Mouse (Mus musculus) stomach, postnatal 0 days (tissue): ENCODE results near the gene Rnf24. TPM values are rescaled to one million over a fixed set of nuclear protein-coding genes. Genes with fewer than 3 reads are reported as not detected.

Source experiments
- ATAC-seq: fragments of 200-750 bp; cut with Nextera tagmentation; 2 replicates; pipeline ENCODE4 v1.8.0; 2017; ENCODE audit not compliant: low FRiP score, low TSS enrichment
- DNase-seq: peaks from one replicate; pipeline ENCODE4 v3.0.0-alpha.2; 2016; ENCODE audit warnings: low spot score
- H3K27ac ChIP-seq: fragments of 300-500 bp; sonication (generic); replicated peaks from 2 replicates; pipeline ENCODE4 v1.5.1; 2014; ENCODE audit warnings: mild to moderate bottlenecking, control low read depth
- H3K27me3 ChIP-seq: fragments of 300-500 bp; sonication (generic); 2 replicates; pipeline ENCODE4 v1.6.1; 2014; ENCODE audit warnings: low read length; ENCODE audit not compliant: control insufficient read depth, insufficient read depth
- H3K36me3 ChIP-seq: fragments of 300-500 bp; sonication (generic); 2 replicates; pipeline ENCODE4 v1.6.1; 2014; ENCODE audit warnings: low read length, mixed read lengths; ENCODE audit not compliant: control insufficient read depth, insufficient read depth
- H3K4me1 ChIP-seq: fragments of 300-500 bp; sonication (generic); replicated peaks from 2 replicates; pipeline ENCODE4 v1.6.1; 2014; ENCODE audit warnings: antibody characterized with exemption; ENCODE audit not compliant: control insufficient read depth, insufficient read depth
- H3K4me2 ChIP-seq: fragments of 300-500 bp; sonication (generic); replicated peaks from 2 replicates; pipeline ENCODE4 v1.6.1; 2014; ENCODE audit warnings: low read depth, mild to moderate bottlenecking, control low read depth, moderate library complexity
- H3K4me3 ChIP-seq: fragments of 300-500 bp; sonication (generic); 2 replicates; pipeline ENCODE4 v1.5.1; 2014; ENCODE audit warnings: low read depth, low read length, control low read depth
- H3K9ac ChIP-seq: fragments of 300-500 bp; sonication (generic); 2 replicates; pipeline ENCODE4 v1.6.1; 2014; ENCODE audit warnings: mild to moderate bottlenecking, low read length, control low read depth, mixed read lengths
- H3K9me3 ChIP-seq: fragments of 300-500 bp; sonication (generic); 2 replicates; pipeline ENCODE4 v1.6.1; 2016; ENCODE audit warnings: low read length; ENCODE audit not compliant: control insufficient read depth
- CTCF ChIP-seq: IDR thresholded peaks from 2 replicates; pipeline ENCODE4 v1.5.1; 2016; ENCODE audit warnings: antibody characterized with exemption, low read depth, mild to moderate bottlenecking, moderate library complexity
- EP300 ChIP-seq: optimal IDR thresholded peaks from 2 replicates; pipeline ENCODE3; 2016; ENCODE audit warnings: antibody characterized with exemption
- WGBS: fragments of 180-500 bp; shearing (Covaris S2); extraction: QIAGEN DNeasy Blood & Tissue Kit; methylation state at CpG from one replicate; pipeline ENCODE4 v1.1.7; 2014; 5-methylcytosine and 5-hydroxymethylcytosine counted together
- polyA plus RNA-seq: library from polyadenylated mRNA; unstranded; fragments of >200 nt; fragmentation: Nextera tagmentation; extraction: Ambion mirVana; gene quantifications from 2 replicates; pipeline ENCODE4 v1.2.1, GENCODE M21; 2015

The Rnf24 gene
- polyA plus RNA-seq, 1 experiment from 2014 or later = 1.3 TPM

- WGBS = 85% methylated on average over 4 of the region's 4 CpGs
- Histone ChIP-seq H3K27me3 (no peaks in the 10 kb centered on the region), H3K9ac (no peak overlapping the region), H3K4me3 (no peak overlapping the region), H3K4me2 (no peak overlapping the region), H3K36me3 (no peaks in the 10 kb centered on the region), H3K9me3 (no peaks in the 10 kb centered on the region), H3K27ac (no peak overlapping the region), H3K4me1 (no peaks in the 10 kb centered on the region)
- DNase-seq (no peak), ATAC-seq (no peak)
- TF ChIP-seq CTCF (no peak), EP300 (no peak)
Observed at GRCm38 (mm10) chr2:131385176-131385575, 32.5 kb upstream of the Rnf24 start.

- no peaks in the 10 kb centered on the region for H3K36me3 ChIP-seq
- WGBS = 54% methylated on average over 3 of the region's 3 CpGs
- no peak for ATAC-seq
- no peaks in the 10 kb centered on the region for H3K4me1 ChIP-seq
- H3K4me3 ChIP-seq = no peak overlapping the region
- no peak overlapping the region for H3K4me2 ChIP-seq
- H3K9ac ChIP-seq = no peak overlapping the region
- H3K27ac ChIP-seq = no peak overlapping the region
- TF ChIP-seq CTCF (no peak), EP300 (no peak)
- H3K9me3 ChIP-seq = no peaks in the 10 kb centered on the region
- no peak for DNase-seq
- no peaks in the 10 kb centered on the region for H3K27me3 ChIP-seq
Observed at GRCm38 (mm10) chr2:131379541-131379940, 26.8 kb upstream of the Rnf24 start.

GRCm38 (mm10) chr2:131378872-131379271 is 26.2 kb upstream of the Rnf24 start:
- no peaks in the 10 kb centered on the region for H3K4me1 ChIP-seq
- no peaks in the 10 kb centered on the region for H3K9me3 ChIP-seq
- H3K4me2 ChIP-seq = no peak overlapping the region
- H3K9ac ChIP-seq = no peak overlapping the region
- no peaks in the 10 kb centered on the region for H3K27me3 ChIP-seq
- WGBS = 85% methylated on average over 5 of the region's 5 CpGs
- ATAC-seq = no peak
- no peak for TF ChIP-seq EP300
- no peak for TF ChIP-seq CTCF
- no peak overlapping the region for H3K27ac ChIP-seq
- no peak overlapping the region for H3K4me3 ChIP-seq
- DNase-seq = no peak
- H3K36me3 ChIP-seq = no peaks in the 10 kb centered on the region

- H3K4me1 ChIP-seq = no peaks in the 10 kb centered on the region
- H3K27ac ChIP-seq = no peak overlapping the region
- no peak overlapping the region for H3K4me2 ChIP-seq
- no peak for DNase-seq
- TF ChIP-seq CTCF (no peak), EP300 (no peak)
- H3K9ac ChIP-seq = no peak overlapping the region
- no peaks in the 10 kb centered on the region for H3K27me3 ChIP-seq
- WGBS = 47% methylated on average over 6 of the region's 6 CpGs
- no peak for ATAC-seq
- no peaks in the 10 kb centered on the region for H3K36me3 ChIP-seq
- H3K9me3 ChIP-seq = no peaks in the 10 kb centered on the region
- no peak overlapping the region for H3K4me3 ChIP-seq
Observed at GRCm38 (mm10) chr2:131377055-131377454, 24.4 kb upstream of the Rnf24 start.

GRCm38 (mm10) chr2:131373656-131374055 is 21.0 kb upstream of the Rnf24 start:
- 88% methylated on average over 6 of the region's 6 CpGs for WGBS
- H3K4me3 ChIP-seq = no peak overlapping the region
- no peak for DNase-seq
- ATAC-seq = no peak
- H3K4me1 ChIP-seq = no peaks in the 10 kb centered on the region
- H3K27ac ChIP-seq = no peak overlapping the region
- H3K27me3 ChIP-seq = no peaks in the 10 kb centered on the region
- TF ChIP-seq EP300 (no peak), CTCF (no peak)
- H3K9ac ChIP-seq = no peak overlapping the region
- H3K4me2 ChIP-seq = no peak overlapping the region
- no peaks in the 10 kb centered on the region for H3K9me3 ChIP-seq
- no peaks in the 10 kb centered on the region for H3K36me3 ChIP-seq

GRCm38 (mm10) chr2:131372276-131372877 is 19.7 kb upstream of the Rnf24 start:
- Histone ChIP-seq H3K27me3 (no peaks in the 10 kb centered on the region), H3K4me1 (no peaks in the 10 kb centered on the region), H3K9ac (no peak overlapping the region), H3K36me3 (no peaks in the 10 kb centered on the region), H3K4me3 (no peak overlapping the region), H3K9me3 (no peaks in the 10 kb centered on the region), H3K27ac (no peak overlapping the region), H3K4me2 (no peak overlapping the region)
- no peak for TF ChIP-seq CTCF
- no peak for TF ChIP-seq EP300
- DNase-seq = no peak
- ATAC-seq = no peak
- WGBS = 77% methylated on average over 7 of the region's 7 CpGs
